Mouse (Mus musculus): ENCODE data around the gene Ctnna3.

DNA sequence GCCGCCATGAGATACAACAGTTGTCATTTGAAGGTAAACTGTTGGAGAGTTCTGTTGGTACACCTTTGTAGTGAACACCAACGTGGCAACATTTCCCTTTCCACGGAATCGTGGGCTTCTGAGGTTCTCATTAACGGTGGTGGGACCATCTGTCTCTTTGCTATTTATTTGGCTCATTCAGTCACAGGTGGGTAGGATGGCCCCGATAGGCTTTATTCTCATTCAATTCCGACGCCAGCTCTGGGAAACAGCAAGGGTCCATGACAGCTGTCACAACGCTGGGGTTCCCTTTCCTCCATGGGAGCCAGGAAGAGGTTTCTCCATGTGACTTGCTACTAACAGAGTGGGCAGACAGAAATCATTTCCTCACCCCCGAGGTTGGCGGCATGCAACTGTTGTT lies 612.0 kb downstream of the Ctnna3 start:
- TF ChIP-seq ETS1 (IDR thresholded peaks at IDR 0.05; ENCODE audit: low read depth, low read length) (no peak), CTCF (IDR thresholded peaks at IDR 0.05 in 2 of 3, conservative IDR thresholded peaks at IDR 0.05 in 1 of 3; ENCODE audit: control insufficient read depth in 1 of 3, insufficient read depth in 1 of 3, low read depth in 2 of 3, low read length in 3 of 3, poor library complexity in 1 of 3, severe bottlenecking in 1 of 3) (no peak), POLR2A (IDR thresholded peaks at IDR 0.05; ENCODE audit: control insufficient read depth in 1 of 2, insufficient read depth in 1 of 2, low read depth in 1 of 2, low read length in 2 of 2, poor library complexity in 1 of 2) (no peak), MAFK (IDR thresholded peaks at IDR 0.05; ENCODE audit: borderline replicate concordance, low read depth, low read length) (no peak), USF2 (IDR thresholded peaks at IDR 0.05; ENCODE audit: borderline replicate concordance in 1 of 2, insufficient read depth in 1 of 2, low read depth in 1 of 2, low read length in 2 of 2) (no peak), EP300 (IDR thresholded peaks at IDR 0.05; ENCODE audit: low read depth in 1 of 2, low read length in 2 of 2) (no peak), RCOR1 (IDR thresholded peaks at IDR 0.05; ENCODE audit: low read depth, low read length) (no peak), RAD21 (IDR thresholded peaks at IDR 0.05; ENCODE audit: low read depth, low read length) (no peak), HCFC1 (IDR thresholded peaks at IDR 0.05; ENCODE audit: low read depth, low read length) (no peak), ZC3H11A (IDR thresholded peaks at IDR 0.05; ENCODE audit: low read depth, low read length) (no peak), MYC (IDR thresholded peaks at IDR 0.05; ENCODE audit: low read depth, low read length) (no peak), POLR2AphosphoS2 (IDR thresholded peaks at IDR 0.05; ENCODE audit: low read length) (no peak), TCF12 (IDR thresholded peaks at IDR 0.05; ENCODE audit: low read depth, low read length) (no peak), BHLHE40 (IDR thresholded peaks at IDR 0.05; ENCODE audit: borderline replicate concordance, low read depth, low read length) (no peak)
